17 mouse cellular contexts compared by ENCODE assay signal in the genomic region with DNA sequence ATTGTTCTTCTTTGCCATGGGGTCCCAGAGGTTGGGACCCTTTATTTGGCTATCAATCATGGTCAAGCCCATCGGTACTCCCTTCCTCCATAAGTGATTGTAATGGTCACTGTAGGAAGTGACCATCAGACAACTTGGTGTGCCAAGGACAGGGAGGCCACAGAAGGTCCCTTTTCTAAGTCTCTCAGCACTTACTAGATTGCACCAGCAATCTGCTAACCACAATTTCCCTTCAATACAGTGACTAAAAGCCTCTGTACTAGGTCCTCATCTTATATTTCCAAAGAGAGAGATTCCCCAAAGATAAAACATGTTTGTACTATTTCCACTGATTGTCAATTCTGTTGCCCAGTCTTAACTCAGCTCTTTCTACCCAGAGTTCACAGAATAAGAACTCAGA.
"Had no signal": no experiment of that assay in that cellular context is flagged by ENCODE, and none has a peak within 500 bp of the region (broad histone marks: within the 10 kb centered on the region; RNA-seq: fewer than 3 reads in every experiment).

No protein-coding gene starts in this region.

- ATAC-seq: liver, postnatal 0 days; lung, postnatal 0 days; midbrain, embryonic 13.5 days; midbrain, embryonic 15.5 days had no signal

- H3K4me3 ChIP-seq: lung, embryonic 15.5 days; megakaryocyte, embryonic 14.5 days; midbrain, embryonic 13.5 days; midbrain, embryonic 15.5 days; neural tube, embryonic 12.5 days; stomach, embryonic 15.5 days had no signal

- DNase-seq: liver, postnatal 0 days; lung, adult 2 months; lung, postnatal 14 days; lung, postnatal 36 days; right cerebral cortex, postnatal 14 days; thymus, adult 2 months; thymus, postnatal 25 days; thymus, postnatal 4 days had no signal

- H3K9ac ChIP-seq: liver, postnatal 0 days; lung, embryonic 15.5 days; midbrain, embryonic 13.5 days; midbrain, embryonic 15.5 days; neural tube, embryonic 12.5 days; stomach, embryonic 15.5 days had no signal

- H3K27me3 ChIP-seq: lung, embryonic 15.5 days; midbrain, embryonic 15.5 days; neural tube, embryonic 12.5 days; stomach, embryonic 15.5 days had no signal

- H3K27ac ChIP-seq: lung, embryonic 15.5 days; macrophage; midbrain, embryonic 13.5 days; midbrain, embryonic 15.5 days; neural tube, embryonic 12.5 days; stomach, embryonic 15.5 days; stomach, postnatal 0 days had no signal

- H3K36me3 ChIP-seq: lung, embryonic 15.5 days; midbrain, embryonic 13.5 days; midbrain, embryonic 15.5 days; neural tube, embryonic 12.5 days; stomach, embryonic 15.5 days had no signal
